Mouse (Mus musculus) bone marrow, adult 2 months (tissue): Measurements from ENCODE around the gene Mrps18a.

Experiments
- CTCF ChIP-seq: fragments of 200-500 bp; IDR thresholded peaks from 2 replicates; pipeline ENCODE4 v1.5.1; 2011; ENCODE audit warnings: low read length, control low read depth; ENCODE audit not compliant: control insufficient read depth, insufficient read depth
- POLR2A ChIP-seq: fragments of 200-500 bp; IDR thresholded peaks from 2 replicates; pipeline ENCODE4 v1.6.1; 2011; ENCODE audit warnings: low read depth, mild to moderate bottlenecking, control low read depth, low read length, borderline replicate concordance; ENCODE audit not compliant: control insufficient read depth

GRCm38 (mm10) chr17:46098525-46098924 is 12.3 kb upstream of the Mrps18a start:
- TF ChIP-seq CTCF, result no peak
- TF ChIP-seq POLR2A, result no peak
